Mouse (Mus musculus): Measurements from ENCODE around the gene Tmod3.
A peak's percentile ranks its signal among the peaks of the same experiment; 100 is the strongest.

Tmod3 gene

GRCm38 (mm10) chr9:75527368-75528059 lies 31.9 kb downstream of the Tmod3 start:
- no peak for TF ChIP-seq POU5F1 (IDR thresholded peaks at IDR 0.05; ENCODE audit: borderline replicate concordance, low read length)
- H3K4me1 ChIP-seq (replicated peaks; ENCODE audit: low read depth, low read length), result peaks cover 4% of the 10 kb centered on the region; the same call in 1 of the 2 replicates
- H3K27me3 ChIP-seq (ENCODE audit: insufficient read depth, low read length), result no peaks in the 10 kb centered on the region
- H3K36me3 ChIP-seq (ENCODE audit: insufficient read depth, low read length), result peaks cover 22% of the 10 kb centered on the region
- H3K4me3 ChIP-seq (replicated peaks; ENCODE audit: low read length), result no peak overlapping the region
- H3K9me3 ChIP-seq (ENCODE audit: low read length), result peaks cover 9% of the 10 kb centered on the region

- Histone ChIP-seq H3K27me3 (ENCODE audit: insufficient read depth, low read length) (no peaks in the 10 kb centered on the region), H3K36me3 (ENCODE audit: insufficient read depth, low read length) (peaks cover 14% of the 10 kb centered on the region), H3K9me3 (ENCODE audit: low read length) (peaks cover 29% of the 10 kb centered on the region), H3K4me3 (replicated peaks; ENCODE audit: low read length) (no peak overlapping the region), H3K4me1 (replicated peaks; ENCODE audit: low read depth, low read length) (peaks cover 4% of the 10 kb centered on the region; the same call in 1 of the 2 replicates)
- TF ChIP-seq CTCF (conservative IDR thresholded peaks at IDR 0.05; ENCODE audit: low read length), result no peak
Measured at GRCm38 (mm10) chr9:75523646-75524045, 35.8 kb downstream of the Tmod3 start.

GRCm38 (mm10) chr9:75522217-75522616 lies 37.2 kb downstream of the Tmod3 start:
- peaks cover 14% of the 10 kb centered on the region for H3K36me3 ChIP-seq (ENCODE audit: insufficient read depth, low read length)
- TF ChIP-seq POU5F1 (IDR thresholded peaks at IDR 0.05; ENCODE audit: borderline replicate concordance, low read length) (no peak), NANOG (IDR thresholded peaks at IDR 0.05; ENCODE audit: borderline replicate concordance, low read length) (no peak), CTCF (conservative IDR thresholded peaks at IDR 0.05; ENCODE audit: low read length) (no peak)

GRCm38 (mm10) chr9:75521788-75522187 lies 37.7 kb downstream of the Tmod3 start:
- no peak for TF ChIP-seq NANOG (IDR thresholded peaks at IDR 0.05; ENCODE audit: borderline replicate concordance, low read length)
- TF ChIP-seq CTCF (conservative IDR thresholded peaks at IDR 0.05; ENCODE audit: low read length), result no peak
- no peak for TF ChIP-seq POU5F1 (IDR thresholded peaks at IDR 0.05; ENCODE audit: borderline replicate concordance, low read length)
- Histone ChIP-seq H3K9me3 (ENCODE audit: low read length) (peaks cover 29% of the 10 kb centered on the region), H3K4me1 (replicated peaks; ENCODE audit: low read depth, low read length) (no peaks in the 10 kb centered on the region), H3K27me3 (ENCODE audit: insufficient read depth, low read length) (no peaks in the 10 kb centered on the region), H3K4me3 (replicated peaks; ENCODE audit: low read length) (no peak overlapping the region), H3K36me3 (ENCODE audit: insufficient read depth, low read length) (peaks cover 14% of the 10 kb centered on the region)

More at GRCm38 (mm10) chr9:75522217-75522616, 37.2 kb downstream of the Tmod3 start:
- H3K9me3 ChIP-seq (ENCODE audit: low read length), result peaks cover 29% of the 10 kb centered on the region
- H3K4me1 ChIP-seq (replicated peaks; ENCODE audit: low read depth, low read length), result no peaks in the 10 kb centered on the region
- no peaks in the 10 kb centered on the region for H3K27me3 ChIP-seq (ENCODE audit: insufficient read depth, low read length)
- no peak overlapping the region for H3K4me3 ChIP-seq (replicated peaks; ENCODE audit: low read length)

- no peak for TF ChIP-seq POU5F1 (IDR thresholded peaks at IDR 0.05; ENCODE audit: borderline replicate concordance, low read length)
- TF ChIP-seq NANOG (IDR thresholded peaks at IDR 0.05; ENCODE audit: borderline replicate concordance, low read length), result no peak
- TF ChIP-seq CTCF (conservative IDR thresholded peaks at IDR 0.05; ENCODE audit: low read length), result no peak
- H3K4me1 ChIP-seq (replicated peaks; ENCODE audit: low read depth, low read length), result peaks cover 4% of the 10 kb centered on the region
Measured at GRCm38 (mm10) chr9:75520940-75521339, 38.5 kb downstream of the Tmod3 start.

GRCm38 (mm10) chr9:75517751-75518150 lies 41.7 kb downstream of the Tmod3 start:
- peaks cover 26% of the 10 kb centered on the region for H3K9me3 ChIP-seq (ENCODE audit: low read length)
- no peaks in the 10 kb centered on the region for H3K27me3 ChIP-seq (ENCODE audit: insufficient read depth, low read length)
- peaks cover 8% of the 10 kb centered on the region for H3K4me1 ChIP-seq (replicated peaks; ENCODE audit: low read depth, low read length)
- H3K4me3 ChIP-seq (replicated peaks; ENCODE audit: low read length), result no peak overlapping the region
- peaks cover 21% of the 10 kb centered on the region for H3K36me3 ChIP-seq (ENCODE audit: insufficient read depth, low read length)
- TF ChIP-seq CTCF (conservative IDR thresholded peaks at IDR 0.05; ENCODE audit: low read length) (no peak), POU5F1 (IDR thresholded peaks at IDR 0.05; ENCODE audit: borderline replicate concordance, low read length) (no peak), NANOG (IDR thresholded peaks at IDR 0.05; ENCODE audit: borderline replicate concordance, low read length) (no peak)

More at GRCm38 (mm10) chr9:75520940-75521339, 38.5 kb downstream of the Tmod3 start:
- no peak overlapping the region for H3K4me3 ChIP-seq (replicated peaks; ENCODE audit: low read length)
- H3K27me3 ChIP-seq (ENCODE audit: insufficient read depth, low read length), result no peaks in the 10 kb centered on the region
- peaks cover 14% of the 10 kb centered on the region for H3K36me3 ChIP-seq (ENCODE audit: insufficient read depth, low read length)
- H3K9me3 ChIP-seq (ENCODE audit: low read length), result peaks cover 29% of the 10 kb centered on the region

- H3K4me1 ChIP-seq (replicated peaks; ENCODE audit: low read depth, low read length), result peaks cover 8% of the 10 kb centered on the region
- no peak for TF ChIP-seq NANOG (IDR thresholded peaks at IDR 0.05; ENCODE audit: borderline replicate concordance, low read length)
- TF ChIP-seq CTCF (conservative IDR thresholded peaks at IDR 0.05; ENCODE audit: low read length), result peak; percentile 57
- H3K27me3 ChIP-seq (ENCODE audit: insufficient read depth, low read length), result no peaks in the 10 kb centered on the region
- no peak overlapping the region for H3K4me3 ChIP-seq (replicated peaks; ENCODE audit: low read length)
- H3K9me3 ChIP-seq (ENCODE audit: low read length), result peaks cover 4% of the 10 kb centered on the region
- peaks cover 14% of the 10 kb centered on the region for H3K36me3 ChIP-seq (ENCODE audit: insufficient read depth, low read length)
Measured at GRCm38 (mm10) chr9:75515464-75516113, 43.9 kb downstream of the Tmod3 start.

- no peaks in the 10 kb centered on the region for H3K9me3 ChIP-seq (ENCODE audit: low read length)
- H3K27me3 ChIP-seq (ENCODE audit: insufficient read depth, low read length), result no peaks in the 10 kb centered on the region
- H3K36me3 ChIP-seq (ENCODE audit: insufficient read depth, low read length), result peaks cover 41% of the 10 kb centered on the region
- no peak for TF ChIP-seq CTCF (conservative IDR thresholded peaks at IDR 0.05; ENCODE audit: low read length)
- no peak for TF ChIP-seq POU5F1 (IDR thresholded peaks at IDR 0.05; ENCODE audit: borderline replicate concordance, low read length)
- no peak for TF ChIP-seq NANOG (IDR thresholded peaks at IDR 0.05; ENCODE audit: borderline replicate concordance, low read length)
- peaks cover 8% of the 10 kb centered on the region for H3K4me1 ChIP-seq (replicated peaks; ENCODE audit: low read depth, low read length)
- no peak overlapping the region for H3K4me3 ChIP-seq (replicated peaks; ENCODE audit: low read length)
Measured at GRCm38 (mm10) chr9:75511236-75511939, 48.1 kb downstream of the Tmod3 start.
